In genomic region chr1:165755194-165755593, GRCm38 (mm10) we compare ENCODE assay signal across 19 mouse cellular contexts. TPM values are rescaled to one million over a fixed set of nuclear protein-coding genes. Genes with fewer than 3 reads are reported as not detected.
"Had no signal": no experiment of that assay in that cellular context is flagged by ENCODE, and none has a peak within 500 bp of the region (broad histone marks: within the 10 kb centered on the region; RNA-seq: fewer than 3 reads in every experiment).

No protein-coding gene starts in this region.

- H3K4me2 ChIP-seq: lung, embryonic 14.5 days; midbrain, embryonic 12.5 days; neural tube, embryonic 13.5 days; neural tube, embryonic 15.5 days; stomach, embryonic 15.5 days had no signal

- H3K36me3 ChIP-seq: midbrain, embryonic 12.5 days; neural tube, embryonic 13.5 days; neural tube, embryonic 15.5 days; stomach, embryonic 15.5 days had no signal

- H3K4me1 ChIP-seq: midbrain, embryonic 12.5 days; neural tube, embryonic 13.5 days; neural tube, embryonic 15.5 days; stomach, embryonic 15.5 days had no signal

- DNase-seq: lung, adult 18-20 months; lung, embryonic 14.5 days; lung, postnatal 4 days; midbrain, embryonic 14.5 days; retina, postnatal 1 day; right cerebral cortex, adult 18-20 months; right cerebral cortex, postnatal 25 days; right cerebral cortex, postnatal 4 days; thymus, adult 2 months; thymus, postnatal 25 days; thymus, postnatal 4 days had no signal

- H3K9me3 ChIP-seq: midbrain, embryonic 12.5 days; neural tube, embryonic 13.5 days; neural tube, embryonic 15.5 days; stomach, embryonic 15.5 days had no signal

- H3K27me3 ChIP-seq: midbrain, embryonic 12.5 days; neural tube, embryonic 13.5 days; neural tube, embryonic 15.5 days; stomach, embryonic 15.5 days had no signal

- H3K9ac ChIP-seq: liver, embryonic 14.5 days; lung, embryonic 14.5 days; midbrain, embryonic 12.5 days; neural tube, embryonic 13.5 days; neural tube, embryonic 15.5 days; stomach, embryonic 15.5 days had no signal

- H3K27ac ChIP-seq: liver, embryonic 14.5 days; midbrain, embryonic 12.5 days; neural tube, embryonic 13.5 days; neural tube, embryonic 15.5 days; stomach, embryonic 15.5 days; stomach, postnatal 0 days had no signal

- H3K4me3 ChIP-seq: midbrain, embryonic 12.5 days; myocyte; neural tube, embryonic 13.5 days; neural tube, embryonic 15.5 days; stomach, embryonic 15.5 days had no signal

- ATAC-seq: midbrain, embryonic 16.5 days had no signal

RNA-seq across cellular contexts. Expression of gene Cd247, which starts 33.3 kb away (rescaled TPM):
- polyA plus RNA-seq: myocyte had no signal
